Mouse (Mus musculus) heart, adult 2 months (tissue): ENCODE data around the gene Crhr2.

Experiments used
- CTCF ChIP-seq: fragments of 200-600 bp; IDR thresholded peaks from 2 replicates; pipeline ENCODE4 v1.8.1; 2022; ENCODE audit warnings: antibody characterized with exemption, mild to moderate bottlenecking, moderate library complexity
- EP300 ChIP-seq: fragments of 200-500 bp; IDR thresholded peaks from 2 replicates; pipeline ENCODE4 v1.6.1; 2011; ENCODE audit warnings: low read depth, low read length, control low read depth; ENCODE audit not compliant: insufficient read depth
- POLR2A ChIP-seq: fragments of 200-500 bp; IDR thresholded peaks from 2 replicates; pipeline ENCODE4 v1.6.1; 2011; ENCODE audit warnings: mild to moderate bottlenecking, low read depth, low read length, control low read depth; ENCODE audit not compliant: insufficient read depth

DNA sequence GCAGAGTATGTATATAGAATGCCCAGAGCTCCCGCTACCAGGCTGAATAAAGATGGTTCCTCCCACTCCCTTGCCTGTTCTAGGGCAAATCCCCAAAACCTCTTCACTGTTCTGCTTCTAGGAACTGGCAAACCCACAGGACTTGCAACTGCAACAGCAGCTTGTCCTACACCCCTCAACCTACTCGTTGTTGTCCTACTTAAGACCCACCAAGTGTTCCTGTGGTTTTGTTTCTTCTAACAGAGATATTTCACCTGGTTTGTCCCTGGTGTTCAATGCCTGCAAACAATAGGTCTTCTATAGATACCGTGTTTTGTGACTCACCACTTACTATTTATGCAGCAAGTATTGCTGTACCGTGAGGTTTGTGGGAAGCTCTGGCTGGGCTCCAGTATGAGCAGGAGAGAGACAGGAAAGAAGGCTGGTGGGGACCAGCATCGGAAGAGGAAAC lies 28.5 kb upstream of the Crhr2 start:
- TF ChIP-seq EP300 = no peak
- no peak for TF ChIP-seq CTCF
- TF ChIP-seq POLR2A = no peak
